Mouse (Mus musculus) ZHBTc4 (cell line): ENCODE results near the gene Cul7.

Experiments used
- DNase-seq: peaks from one replicate; pipeline ENCODE4 v3.0.0-alpha.2; 2011; ENCODE audit warnings: low read depth, low spot score

The Cul7 gene

DNA sequence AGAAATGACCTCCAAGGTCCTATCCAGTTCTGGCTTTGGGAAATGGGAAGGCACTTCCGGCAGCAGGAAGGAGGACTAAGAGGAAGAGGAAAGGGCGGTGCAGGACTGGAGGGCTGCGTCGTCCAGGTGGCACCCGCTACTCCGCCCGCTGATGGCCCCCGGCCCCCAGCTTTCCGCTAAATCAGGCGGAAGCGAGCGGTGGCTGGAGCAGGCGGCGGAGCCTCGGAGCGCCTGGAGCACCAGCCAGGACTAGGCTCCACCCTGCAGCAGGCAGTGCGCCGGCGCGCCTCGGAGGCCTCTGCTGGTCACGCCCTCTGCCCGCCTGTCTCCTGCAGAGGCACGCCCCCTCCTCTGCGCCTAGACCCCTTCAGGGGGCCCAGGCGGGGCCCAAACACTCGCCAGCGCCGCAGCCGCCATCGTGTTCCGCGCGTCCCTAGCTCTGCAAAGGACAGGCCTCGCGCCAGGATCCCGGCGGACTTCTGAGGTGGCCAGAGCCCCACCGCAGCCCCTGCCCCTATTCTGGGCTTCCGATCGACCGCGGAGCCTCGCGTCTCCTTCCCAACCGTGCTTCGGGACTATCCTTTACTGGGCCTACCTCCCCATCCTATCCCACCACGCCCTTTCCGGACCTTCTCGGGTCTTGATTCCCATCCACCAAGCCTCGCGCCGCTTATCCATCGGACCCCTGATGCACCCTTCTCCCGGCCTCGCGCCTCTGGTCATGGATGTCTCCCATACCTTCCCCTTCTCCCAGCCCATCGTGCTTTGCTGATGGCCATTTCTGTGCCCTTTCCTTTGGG lies at the start of gene Cul7:
Gene Cul7 (plus strand): TSS at position 106 of the 800 bp plus-strand sequence.
- DNase-seq: peak; percentile 97

DNA sequence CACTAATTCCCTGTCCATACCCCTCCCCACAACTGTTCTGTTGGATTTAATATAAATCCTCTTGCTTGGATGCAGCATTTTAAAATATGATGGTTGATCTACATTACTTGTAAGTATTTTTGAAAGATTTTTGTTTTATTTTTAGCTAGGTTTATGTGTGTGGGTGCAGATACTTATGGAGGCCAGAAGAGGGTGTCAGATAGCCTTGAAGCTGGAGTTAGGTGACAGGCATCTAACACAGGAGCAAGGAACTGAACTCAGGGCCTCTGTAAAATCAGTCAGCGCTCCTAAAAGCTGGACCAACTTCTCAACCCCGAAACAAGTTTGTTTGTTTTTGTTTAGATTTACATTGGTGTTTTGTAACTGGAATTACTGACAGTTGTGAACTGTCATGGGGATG lies 49.6 kb upstream of the Cul7 start:
- DNase-seq: peak; percentile 75

DNA sequence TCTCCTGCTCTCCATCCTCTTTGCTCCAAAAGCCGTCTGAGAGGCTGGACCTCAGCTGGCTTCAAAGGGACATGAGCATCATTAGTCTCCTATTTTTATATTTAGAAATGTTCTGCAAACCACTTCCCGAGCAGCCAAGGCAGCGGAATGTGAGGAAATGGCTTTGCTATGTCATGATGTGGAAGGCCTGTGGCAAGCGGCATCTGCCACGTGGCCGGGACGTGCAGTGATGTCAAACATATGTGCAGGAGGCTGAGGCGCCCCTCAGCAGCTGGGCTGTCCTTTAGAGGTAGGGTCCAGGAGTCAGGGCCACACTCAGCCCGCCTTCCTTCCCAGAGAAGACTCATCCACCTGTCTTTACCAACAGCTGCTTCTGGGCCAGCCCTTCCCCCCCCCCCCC lies 47.9 kb upstream of the Cul7 start:
- DNase-seq: no peak

DNA sequence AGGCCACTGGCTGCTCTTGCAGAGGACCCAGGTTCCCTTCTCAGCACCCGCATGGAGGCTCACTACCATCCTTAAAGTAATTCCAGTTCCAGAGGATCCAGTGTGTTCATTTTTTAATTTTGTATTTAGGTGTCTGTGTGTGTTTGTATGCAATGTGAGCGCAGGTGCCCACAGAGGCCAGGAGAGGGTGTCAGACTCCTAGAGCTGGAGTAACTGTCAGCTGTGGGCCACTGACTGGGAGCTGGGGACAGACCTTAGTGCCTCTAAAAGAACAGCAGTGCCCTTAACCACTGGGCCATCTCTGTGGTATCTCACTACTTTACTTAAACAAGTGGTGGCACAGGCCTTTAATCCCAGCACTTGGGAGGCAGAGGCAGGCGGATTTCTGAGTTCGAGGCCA lies 46.9 kb upstream of the Cul7 start:
- DNase-seq: peak; percentile 53

DNA sequence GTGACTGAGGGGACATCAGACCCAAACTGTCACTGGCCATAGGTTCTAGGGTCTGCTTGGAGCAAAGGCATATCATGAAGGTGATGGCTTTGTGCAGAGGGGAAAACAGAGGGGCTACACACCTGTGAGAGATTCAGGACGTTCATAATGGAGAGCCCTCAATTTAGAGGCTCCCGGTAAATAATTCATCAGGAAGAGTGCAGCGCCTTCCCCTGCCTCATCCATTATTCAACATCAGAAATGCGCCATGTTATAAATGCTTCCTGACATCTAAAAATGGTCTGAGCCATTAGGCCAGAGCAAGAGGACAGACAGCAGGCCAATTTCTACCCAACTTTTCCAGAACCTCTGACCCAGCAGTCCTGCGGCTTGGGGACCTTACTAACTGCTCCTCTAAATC lies 45.0 kb upstream of the Cul7 start:
- no peak for DNase-seq

DNA sequence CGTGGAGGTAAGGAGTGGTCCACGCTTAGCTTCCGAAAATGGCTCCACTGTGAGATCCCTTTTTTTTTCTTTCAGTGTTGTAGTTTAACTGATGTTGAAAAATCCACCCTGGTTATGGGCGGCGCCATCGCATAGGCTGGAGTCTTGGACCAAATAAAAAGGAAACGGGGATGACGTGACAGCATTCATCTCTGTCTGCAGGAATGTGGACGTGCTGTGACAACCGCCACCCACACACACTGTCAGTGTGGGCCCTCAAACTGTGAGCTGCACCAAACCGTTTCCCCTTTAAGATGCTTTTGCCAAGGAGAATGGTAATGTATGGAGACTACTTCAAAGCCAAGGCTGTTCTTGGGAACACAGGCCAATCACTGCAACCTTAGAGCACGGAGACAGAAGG lies 44.1 kb upstream of the Cul7 start:
- peak; percentile 50 for DNase-seq

DNA sequence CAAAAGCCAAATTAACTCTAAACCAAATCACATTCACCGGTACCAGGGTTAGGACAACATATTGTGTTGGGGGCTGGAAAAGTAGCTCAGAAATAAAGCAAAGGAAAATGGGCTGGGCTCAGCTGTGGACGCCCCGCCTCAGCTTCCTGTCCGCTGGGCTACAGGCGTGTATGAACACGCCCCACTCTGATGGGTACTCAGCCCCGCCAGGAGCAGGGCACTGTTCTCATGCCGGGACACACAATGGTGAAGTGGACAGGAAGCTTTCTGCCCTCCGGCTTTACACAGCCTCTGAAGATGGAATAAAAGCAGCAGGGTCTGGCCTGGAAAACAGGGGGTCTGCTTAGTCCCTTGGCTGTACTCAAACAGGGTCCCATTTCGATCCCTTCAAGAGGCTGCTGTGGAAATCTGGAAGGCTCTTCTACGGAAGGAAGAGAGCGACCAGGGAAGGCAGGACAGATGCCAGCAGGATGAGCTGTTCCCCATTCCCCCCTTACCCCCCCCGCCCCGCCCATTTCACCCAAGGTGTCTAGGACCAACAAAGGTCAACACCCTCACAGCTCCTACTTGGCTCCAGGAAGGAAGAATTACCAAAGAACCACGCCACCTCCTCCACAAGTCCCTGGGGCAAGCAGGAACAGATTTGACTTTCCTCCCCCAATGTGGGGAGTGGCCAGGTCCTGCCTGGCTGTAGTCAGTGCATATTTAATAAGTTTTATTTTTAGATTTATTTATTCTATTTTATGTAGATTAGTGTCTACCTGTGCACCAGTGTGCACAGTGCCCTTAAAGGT lies 40.2 kb upstream of the Cul7 start:
- DNase-seq: no peak

DNA sequence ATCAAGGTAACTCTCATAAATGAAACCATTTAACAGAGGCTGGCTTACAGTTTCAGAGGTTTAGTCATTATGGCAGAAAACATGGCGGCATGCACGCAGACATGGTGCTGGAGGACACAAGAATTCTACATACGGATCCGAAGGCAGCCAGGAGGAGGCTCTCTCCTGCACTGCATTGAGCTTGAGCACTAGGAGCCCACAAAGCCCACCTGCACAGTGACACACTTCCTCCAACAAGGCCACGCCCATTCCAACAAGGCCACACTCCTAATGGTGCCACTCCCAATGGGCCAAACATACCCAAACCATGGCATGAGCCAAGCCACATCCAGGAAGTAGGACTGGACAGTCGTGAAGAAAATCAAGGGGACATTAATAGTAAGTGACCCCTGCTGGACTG lies 38.8 kb upstream of the Cul7 start:
- DNase-seq: peak; percentile 69

DNA sequence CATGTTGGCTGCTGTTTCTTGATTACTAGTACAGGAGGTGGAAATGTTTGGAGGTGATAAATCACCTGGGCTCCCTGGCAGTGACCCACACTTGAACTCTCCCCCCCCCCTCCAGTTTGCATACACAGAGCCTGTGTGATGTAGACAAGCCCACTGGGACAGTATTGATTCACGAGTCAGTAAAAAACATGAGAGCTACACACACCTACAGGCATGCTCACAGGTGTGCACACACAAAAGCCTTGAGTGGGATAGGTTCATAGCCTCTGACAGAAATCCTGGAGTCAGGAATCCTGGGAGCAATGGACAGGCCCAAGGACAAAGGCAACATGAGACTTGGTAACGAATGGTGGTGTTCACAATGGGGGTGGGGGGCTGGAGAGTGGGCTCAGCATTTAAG lies 37.9 kb upstream of the Cul7 start:
- DNase-seq: no peak

DNA sequence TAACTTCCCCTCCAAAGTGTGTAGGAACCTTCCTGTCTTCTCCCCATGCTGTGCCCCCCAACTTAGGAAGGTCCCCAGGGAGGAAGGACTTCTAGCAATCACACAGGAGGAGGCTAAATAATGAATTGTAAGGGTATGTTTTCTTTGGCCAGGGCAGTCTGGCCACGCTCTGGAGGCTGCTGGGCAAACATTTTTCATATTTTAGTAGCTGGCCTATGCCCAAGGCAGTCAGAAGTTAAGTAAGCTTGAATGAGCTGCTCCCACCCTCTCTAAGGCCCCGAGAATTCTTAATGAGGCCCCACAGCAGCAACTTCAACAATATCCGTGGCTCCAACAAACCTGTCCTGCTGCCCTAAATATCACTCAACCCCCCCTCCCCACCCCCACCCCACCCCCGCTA lies 37.3 kb upstream of the Cul7 start:
- DNase-seq: no peak

DNA sequence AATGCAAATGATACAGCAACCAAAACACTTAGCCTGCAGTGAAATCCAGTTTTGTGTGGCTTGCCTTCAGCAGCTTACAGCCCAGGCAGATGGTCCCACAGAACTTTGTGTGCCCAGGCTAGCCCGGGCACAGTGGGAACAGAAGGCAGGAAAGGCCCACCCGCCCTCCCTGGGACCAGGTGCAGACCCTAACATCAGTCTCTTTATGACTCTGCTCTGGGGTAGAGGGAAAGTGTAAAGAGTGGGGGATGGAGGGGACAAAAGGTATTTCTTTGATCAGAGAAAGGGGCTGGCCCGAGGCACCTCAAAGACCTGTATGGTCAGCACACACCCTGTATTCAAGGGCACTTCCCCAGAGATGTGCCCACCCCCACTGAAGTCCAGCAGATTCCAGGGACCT lies 36.9 kb upstream of the Cul7 start:
- no peak for DNase-seq

DNA sequence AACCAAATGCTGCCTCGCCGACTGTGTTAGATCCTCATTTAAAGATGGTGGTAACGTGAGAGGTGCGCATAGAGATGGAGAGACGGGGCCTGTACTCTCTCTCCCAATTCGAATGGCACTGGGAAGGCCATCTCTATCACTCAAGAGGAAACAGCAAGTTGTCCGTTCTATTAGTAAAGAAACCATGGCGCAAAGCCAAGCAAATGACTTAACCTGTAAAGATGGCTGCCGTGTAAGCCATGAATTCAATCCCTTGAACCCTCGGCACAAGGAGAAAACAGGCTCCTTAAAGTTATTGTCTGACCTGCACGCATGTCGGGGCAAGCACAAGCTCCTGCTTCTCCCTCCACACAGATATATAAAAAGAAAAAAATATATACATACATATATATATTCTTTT lies 32.3 kb upstream of the Cul7 start:
- no peak for DNase-seq

DNA sequence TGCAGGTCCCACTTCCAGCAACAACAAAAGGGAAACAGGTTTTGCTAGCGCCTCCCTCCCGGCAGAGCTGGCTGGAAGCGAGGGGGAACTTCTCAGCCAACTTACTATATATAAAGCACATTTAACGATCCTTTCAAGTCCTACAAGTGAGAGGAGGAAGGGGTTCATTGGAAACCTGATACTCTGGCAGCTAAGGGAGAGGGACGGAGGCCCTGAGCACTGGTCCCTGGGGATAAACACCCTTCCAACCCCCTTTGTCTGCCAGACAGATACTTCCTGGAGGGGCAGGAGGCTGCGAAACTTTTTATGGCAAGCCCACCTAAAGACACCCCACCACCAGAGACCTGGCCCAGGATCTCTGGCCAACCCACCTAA lies 31.8 kb upstream of the Cul7 start:
- no peak for DNase-seq

DNA sequence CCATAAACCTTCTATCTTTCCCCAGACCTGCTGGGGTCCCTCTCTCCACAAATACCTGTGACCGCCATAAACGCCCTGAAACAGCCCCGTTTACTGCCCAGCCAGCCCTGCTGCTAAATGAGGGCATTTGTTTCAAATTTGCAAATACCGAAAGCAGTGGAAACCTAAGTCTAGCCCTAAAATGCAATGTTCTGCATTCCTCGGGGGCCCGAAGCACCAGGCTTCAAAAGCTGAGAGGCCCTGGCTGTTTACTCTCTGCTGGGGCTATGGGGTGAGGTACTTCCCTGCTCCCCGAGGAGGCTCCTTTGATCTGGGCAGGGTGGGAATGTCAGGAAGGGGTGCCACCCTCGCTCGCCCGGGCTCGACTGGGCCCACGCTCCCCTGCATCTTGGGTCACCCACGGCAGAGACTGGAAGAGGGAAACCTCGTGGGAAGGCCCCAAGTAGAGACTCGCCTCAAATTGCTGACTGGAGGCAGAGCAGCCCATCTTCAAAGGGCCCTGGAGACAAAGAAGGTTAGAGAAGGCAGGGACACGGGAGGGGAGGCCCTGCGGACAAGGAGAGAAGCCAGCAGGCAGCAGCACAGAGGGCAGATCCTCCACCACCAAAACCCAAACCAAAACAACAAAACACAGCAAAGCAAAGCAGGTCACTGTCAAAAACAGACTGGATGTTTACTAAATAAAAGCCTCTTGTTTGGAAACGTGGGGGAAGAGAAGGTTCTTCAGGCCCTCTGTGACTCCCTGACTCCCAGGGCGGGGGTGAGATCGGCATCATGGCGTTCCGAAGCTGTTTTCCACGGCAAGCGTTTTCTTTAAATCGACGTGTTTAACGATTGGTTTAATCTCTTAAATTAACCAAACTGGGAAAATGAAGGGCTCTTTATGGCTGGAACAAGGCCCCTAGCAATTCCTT lies 31.1 kb upstream of the Cul7 start:
- no peak for DNase-seq

DNA sequence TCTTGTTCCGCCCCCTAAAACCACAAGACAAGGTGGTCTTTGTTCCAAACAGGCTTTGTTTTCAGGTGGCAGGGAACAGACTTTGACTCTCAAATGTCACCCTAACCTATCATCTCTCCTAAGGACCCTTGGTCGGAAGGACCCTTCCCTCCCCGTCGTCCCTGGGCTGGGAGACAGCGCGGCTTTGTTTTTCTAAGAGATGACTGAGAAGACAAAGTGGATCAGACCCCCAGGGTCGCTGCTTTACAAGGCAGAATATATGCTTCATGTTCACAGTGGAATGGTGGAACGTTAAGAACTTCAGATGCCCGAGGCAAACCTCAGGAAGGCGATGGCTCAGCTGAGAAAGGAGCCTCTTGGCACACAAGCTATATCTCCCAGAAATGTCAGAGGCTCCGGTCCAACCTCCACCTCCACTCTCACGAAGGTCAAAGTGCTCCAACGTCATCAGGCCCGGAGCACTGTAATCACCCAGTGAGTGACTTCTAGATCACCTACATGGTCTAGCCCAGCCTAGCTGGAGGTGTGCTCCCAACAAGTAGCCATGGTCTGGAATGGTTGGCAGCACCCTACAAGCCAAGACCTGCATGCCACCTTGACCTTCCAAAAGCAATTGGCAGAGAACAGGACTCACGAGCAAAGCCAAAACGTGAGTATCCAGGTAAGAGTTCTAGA lies 30.3 kb upstream of the Cul7 start:
- no peak for DNase-seq

DNA sequence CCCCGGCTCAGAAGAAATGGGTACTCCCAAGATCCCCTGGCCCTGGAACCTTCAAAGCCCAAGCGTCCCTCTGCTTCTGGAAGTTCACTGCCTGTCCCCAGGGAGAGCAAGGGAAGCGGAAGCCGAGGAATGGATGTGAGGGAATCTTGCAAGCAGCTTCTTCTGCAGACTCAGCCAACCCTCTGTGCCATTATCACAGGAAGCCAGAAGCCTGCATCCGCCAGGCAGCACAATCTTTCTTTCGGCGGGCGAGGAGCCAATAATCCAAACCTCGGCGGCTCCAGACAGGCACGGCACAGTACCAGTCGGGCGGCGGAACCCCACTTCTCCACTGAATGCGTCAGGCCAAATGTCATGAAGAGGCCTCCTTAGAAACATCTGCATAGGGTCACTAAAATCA lies 28.8 kb upstream of the Cul7 start:
- no peak for DNase-seq

DNA sequence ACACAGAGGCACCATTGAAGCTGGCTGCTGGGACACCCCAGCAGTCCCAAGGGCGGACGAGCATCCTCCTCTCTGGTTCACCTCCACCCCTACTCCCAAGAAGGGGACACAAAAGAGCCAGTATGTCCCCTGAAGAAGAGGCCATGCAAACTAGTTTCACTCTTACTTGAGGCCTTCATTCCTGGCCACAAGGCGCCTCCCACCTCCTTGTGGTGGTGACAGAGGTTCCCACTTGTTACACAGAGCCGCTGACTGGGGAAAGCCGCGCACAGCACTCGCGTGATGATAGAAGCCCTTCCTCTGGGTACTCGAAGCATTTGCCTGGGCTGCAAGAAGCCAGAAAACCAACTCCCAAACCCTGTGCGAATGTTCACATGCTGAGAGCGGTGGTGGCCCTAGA lies 27.9 kb upstream of the Cul7 start:
- peak; percentile 68 for DNase-seq

DNA sequence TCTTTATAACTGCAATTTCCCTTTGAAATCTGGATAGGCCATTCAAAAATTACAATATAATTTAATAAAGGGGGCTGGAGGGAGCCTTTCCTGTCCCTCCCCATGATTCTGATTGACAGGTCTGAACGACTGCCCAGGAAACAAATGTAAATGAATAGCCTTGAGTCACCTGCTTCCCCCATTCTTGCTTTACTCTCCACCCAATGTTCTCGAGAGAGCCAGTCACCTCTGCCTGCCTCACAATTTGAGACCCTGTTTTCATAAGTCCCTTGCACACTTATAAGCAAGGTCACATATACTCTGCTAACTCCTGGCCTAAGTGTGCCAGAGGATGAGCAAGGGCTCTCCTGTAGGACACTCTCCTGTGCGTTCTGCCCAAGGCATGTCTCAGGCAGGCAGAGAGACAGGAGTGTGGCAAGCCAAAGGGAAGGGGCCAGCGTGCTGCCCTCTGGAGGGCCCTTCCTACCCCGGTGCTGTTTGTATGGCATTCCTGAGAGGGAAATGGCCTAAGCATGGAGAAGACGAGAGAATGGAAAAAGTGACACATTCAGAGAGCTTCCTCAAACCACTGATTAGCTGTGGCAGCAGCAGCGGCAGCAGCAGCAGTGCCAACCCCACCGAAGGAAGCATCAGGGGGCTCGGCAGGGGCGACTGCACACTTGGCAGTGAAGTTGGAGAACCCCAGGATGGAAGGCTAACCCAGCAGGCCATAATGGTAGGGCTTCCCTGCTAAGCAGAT lies 26.1 kb upstream of the Cul7 start:
- DNase-seq: no peak

DNA sequence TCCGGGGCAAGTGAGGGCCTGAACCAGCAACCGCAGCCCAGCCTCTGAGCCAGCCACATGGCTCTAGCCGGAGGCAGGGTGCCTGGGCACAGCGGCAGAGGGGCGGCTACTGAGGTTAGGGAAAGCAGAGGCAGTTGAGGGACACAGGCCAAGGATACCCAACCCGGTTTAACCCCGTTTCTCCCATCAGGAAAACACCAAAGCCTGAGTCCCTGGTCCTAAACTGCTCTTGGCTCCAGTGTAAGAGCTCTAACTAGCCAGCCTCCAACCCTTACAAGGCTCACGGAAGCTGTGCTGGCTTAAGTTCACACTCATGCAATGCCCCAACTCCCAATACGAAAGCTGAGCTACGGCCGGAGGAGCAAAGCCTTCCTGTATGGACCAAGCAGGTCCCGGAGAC lies 25.5 kb upstream of the Cul7 start:
- no peak for DNase-seq

DNA sequence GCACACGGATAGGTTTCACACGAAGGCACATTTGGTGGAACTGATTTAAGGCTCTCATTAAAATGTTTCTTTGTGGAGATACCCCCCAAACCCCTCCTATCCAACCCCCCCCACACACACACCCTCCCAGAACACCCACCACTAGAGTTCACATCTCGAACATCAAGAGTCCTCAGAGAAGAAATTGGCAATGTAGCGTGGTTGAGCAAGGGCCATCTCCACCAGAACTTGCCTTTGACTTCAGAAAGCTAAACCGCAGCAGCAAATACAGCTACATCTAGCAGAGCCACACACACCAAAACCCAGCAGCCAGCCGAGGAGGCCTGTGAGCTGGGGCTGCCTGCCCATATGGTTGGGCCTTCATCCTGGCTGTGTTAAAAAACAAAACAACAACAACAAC lies 22.7 kb upstream of the Cul7 start:
- DNase-seq: no peak

DNA sequence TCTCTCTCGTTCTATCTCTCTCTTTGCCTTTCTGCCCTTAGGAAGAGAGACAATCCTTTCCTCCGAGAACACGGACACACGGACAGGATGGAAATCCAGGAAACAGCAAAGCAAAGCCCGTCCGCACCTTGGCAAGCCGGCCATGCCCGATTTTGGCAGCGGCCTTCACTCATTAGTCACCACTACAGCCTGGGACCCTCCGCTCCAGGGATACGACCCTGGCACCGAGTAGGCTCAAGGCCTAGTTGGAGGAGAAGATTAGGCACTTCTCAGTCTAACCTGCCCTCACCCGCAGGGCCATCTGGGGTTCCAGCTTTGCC lies 21.7 kb upstream of the Cul7 start:
- no peak for DNase-seq
